In the genomic region with DNA sequence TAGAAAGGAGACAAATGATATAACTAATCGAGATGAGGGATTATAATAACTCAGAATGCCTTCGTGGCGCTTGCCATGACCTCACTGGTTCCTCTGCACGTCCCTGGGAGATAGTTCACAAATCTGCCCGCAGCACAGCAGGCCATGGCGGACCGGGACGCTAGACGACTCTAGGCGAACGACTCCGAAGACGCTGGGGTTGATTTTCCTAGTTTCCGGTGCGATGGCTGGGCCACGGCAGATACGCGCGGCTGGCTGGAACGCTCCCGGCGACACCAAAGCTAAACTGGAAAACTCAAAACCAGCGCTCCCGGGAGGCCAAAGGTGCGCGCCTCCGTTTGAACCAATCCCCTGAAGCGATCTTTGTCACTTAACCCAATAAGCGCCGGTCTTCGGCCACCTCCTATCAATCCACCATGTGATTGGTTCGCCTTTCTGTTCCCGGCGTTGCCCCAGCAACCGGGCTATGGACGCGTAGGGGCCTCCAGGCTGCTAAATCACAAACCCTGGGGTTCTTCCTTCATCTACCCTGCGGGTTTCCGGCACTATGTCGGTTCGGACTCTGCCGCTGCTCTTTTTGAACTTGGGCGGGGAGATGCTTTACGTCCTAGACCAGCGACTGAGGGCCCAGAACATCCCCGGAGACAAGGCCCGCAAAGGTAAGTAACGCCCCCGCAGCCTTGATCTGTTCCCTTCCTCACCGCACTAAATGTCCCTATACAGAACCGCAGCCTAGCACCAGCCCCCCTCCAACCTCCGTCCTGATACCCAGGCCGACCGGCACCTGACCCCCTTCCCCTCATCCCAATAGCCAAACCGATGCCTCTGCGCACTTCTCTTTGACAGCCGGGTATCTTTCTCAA, we compare ENCODE assay signal across 8 mouse cellular contexts. TPM values are rescaled to one million over a fixed set of nuclear protein-coding genes. Genes with fewer than 3 reads are reported as not detected.
DNase-seq lines count a peak whose midpoint lies in the region; ATAC-seq lines count a peak whose summit lies in the region.

TSS of gene Oscp1 (plus strand) at position 432 of the 863 bp plus-strand sequence.

- no peaks in the 10 kb centered on the region for H3K79me2 ChIP-seq in macrophage (ENCODE audit: inconsistent target)

- peak; percentile 99 for ATAC-seq in hindbrain, embryonic 16.5 days

- DNase-seq in R1 (ENCODE audit: low read depth, low spot score) = peak; percentile 98
- peak; percentile 90 to 92 for DNase-seq in cerebellum, postnatal 25 days
- DNase-seq in frontal cortex, postnatal 36 days (ENCODE audit: low spot score in 2 of 2) = peak; percentile 91 to 96
- DNase-seq in left cerebral cortex, adult 18-20 months (ENCODE audit: low spot score in 2 of 2) = peak; percentile 91 to 94
- peak; percentile 95 for DNase-seq in right cerebral cortex, adult 18-20 months
- peak; percentile 45 for DNase-seq in urinary bladder, postnatal 10 days (ENCODE audit: low spot score)

- peaks cover 14% of the 10 kb centered on the region for H3K4me1 ChIP-seq in hindbrain, embryonic 16.5 days (ENCODE audit: control insufficient read depth, insufficient read depth, low read depth, low read length)

- under 1% methylated on average over 54 of the region's 57 CpGs for WGBS in hindbrain, embryonic 16.5 days
- WGBS in macrophage (ENCODE audit: missing documents) = 2% methylated on average over 54 of the region's 57 CpGs

- no peaks in the 10 kb centered on the region for H3K9me3 ChIP-seq in hindbrain, embryonic 16.5 days (ENCODE audit: control insufficient read depth, low read length)

- H3K4me2 ChIP-seq in hindbrain, embryonic 16.5 days (ENCODE audit: low read length) = peak within 1 kb of the TSS; percentile 93

- H3K4me3 ChIP-seq in hindbrain, embryonic 16.5 days (ENCODE audit: low read length) = peak within 1 kb of the TSS; percentile 68
- H3K4me3 ChIP-seq in macrophage (ENCODE audit: inconsistent target) = peak within 1 kb of the TSS; percentile 74

- no peaks in the 10 kb centered on the region for H3K27me3 ChIP-seq in hindbrain, embryonic 16.5 days (replicated peaks; ENCODE audit: control insufficient read depth, insufficient read depth, low read length)

- peak within 1 kb of the TSS; percentile 79 for H3K9ac ChIP-seq in hindbrain, embryonic 16.5 days (ENCODE audit: low read depth, low read length)

- H3K27ac ChIP-seq in hindbrain, embryonic 16.5 days (ENCODE audit: low read depth, low read length) = peak within 1 kb of the TSS; percentile 69
- H3K27ac ChIP-seq in macrophage = peak within 1 kb of the TSS; percentile 30

- H3K36me3 ChIP-seq in hindbrain, embryonic 16.5 days (ENCODE audit: control insufficient read depth, insufficient read depth, low read length) = peaks cover 15% of the 10 kb centered on the region; the same call in 1 of the 2 replicates
- H3K36me3 ChIP-seq in macrophage (ENCODE audit: inconsistent target) = peaks cover 19% of the 10 kb centered on the region

RNA-seq across cellular contexts. Expression of gene Oscp1, which starts in this region (rescaled TPM):
- 42.5 and 42.9 TPM in 2 replicates for polyA plus RNA-seq in hindbrain, embryonic 16.5 days (2015; fragmentation: Nextera tagmentation; extraction: Ambion mirVana)
- total RNA-seq in left cerebral cortex, adult 18-20 months (2021) = 10 to 100 TPM; 54.5 TPM
- 1 to 10 TPM in 19 of 26 experiments, under 1 TPM in 1, not detected in 6; 0.44 to 6.3 (median 2.6) TPM for total RNA-seq in macrophage (2018; cell fraction: chromatin; rRNA removed)
- total RNA-seq in macrophage (2018; cell fraction: cytosol; rRNA removed) = 1 to 10 TPM; 1.0 to 3.2 (median 2.4) TPM
- 1 to 10 TPM in 16 of 26 experiments, under 1 TPM in 6, not detected in 4; 0.23 to 3.4 (median 1.7) TPM for total RNA-seq in macrophage (2018; cell fraction: nucleus; rRNA removed)
- polyA plus RNA-seq in macrophage (2018) = 1.3 to 1.4 TPM (median 1.4 TPM) in 3 replicates

Comparison
In these comparisons a context has a peak if more than half of its experiments do, and no peak if none do; other contexts are left out.
1. Peak in every context shown above with its lines: DNase-seq, ATAC-seq, H3K4me3 ChIP-seq and H3K27ac ChIP-seq.
2. RNA of gene Oscp1 (polyA plus RNA-seq): 42.5 to 42.9 TPM in hindbrain, embryonic 16.5 days; 1.3 to 1.4 TPM in macrophage; every median in the first group is over 10 times any median in the second.
3. DNase-seq: peak in every context shown above with its lines; median percentile 98 in R1; 95 in right cerebral cortex, adult 18-20 months; 94 in frontal cortex, postnatal 36 days; 92 in left cerebral cortex, adult 18-20 months; 91 in cerebellum, postnatal 25 days; 45 in urinary bladder, postnatal 10 days.